Mouse (Mus musculus): ENCODE measurements around the gene Rassf2. TPM values are rescaled to one million over a fixed set of nuclear protein-coding genes. Genes with fewer than 3 reads are reported as not detected.
A peak's percentile ranks its signal among the peaks of the same experiment; 100 is the strongest.

The Rassf2 gene
- total and polyA plus RNA-seq, 2 experiments from 2014 or later: 19.0 to 39.8 TPM

DNA sequence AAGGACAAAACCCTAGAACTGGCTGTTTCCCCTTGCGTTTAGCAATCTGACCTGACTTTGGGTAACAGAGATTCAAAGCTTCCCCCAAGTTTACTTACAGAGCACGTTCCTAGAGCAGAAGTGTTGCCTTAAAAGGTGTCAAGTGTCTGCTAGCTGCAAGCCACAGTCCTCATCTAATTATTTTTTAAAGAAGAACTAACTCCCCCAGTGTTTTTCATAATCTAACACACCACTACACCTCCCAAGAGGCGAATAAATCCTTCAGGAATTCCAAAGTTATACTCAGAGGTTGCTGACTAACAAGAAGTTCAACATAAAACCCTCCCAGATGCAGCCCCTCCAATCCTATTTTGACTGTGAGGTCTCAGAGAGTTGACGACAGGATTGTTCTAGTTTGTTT lies 21.9 kb downstream of the Rassf2 start:
- no peak for TF ChIP-seq CTCF (IDR thresholded peaks at IDR 0.05; ENCODE audit: low read depth)
- no peak for ATAC-seq
- no peak for DNase-seq (ENCODE audit: low spot score)
- Histone ChIP-seq H3K27ac (no peak overlapping the region), H3K4me3 (ENCODE audit: low read length) (no peak overlapping the region), H3K27me3 (ENCODE audit: insufficient read depth, low read length) (no peaks in the 10 kb centered on the region), H3K9ac (replicated peaks; ENCODE audit: low read length) (no peak overlapping the region), H3K36me3 (ENCODE audit: insufficient read depth, low read length) (peaks cover 25% of the 10 kb centered on the region; the same call in 1 of the 2 replicates), H3K9me3 (ENCODE audit: low read length) (no peaks in the 10 kb centered on the region), H3K4me1 (ENCODE audit: insufficient read depth, low read length) (no peaks in the 10 kb centered on the region), H3K4me2 (ENCODE audit: low read depth, low read length) (no peak overlapping the region)
- 80% methylated on average over 4 of the region's 4 CpGs for WGBS

GRCm38 (mm10) chr2:132007475-132007819 lies 22.6 kb downstream of the Rassf2 start:
- H3K4me2 ChIP-seq (ENCODE audit: low read depth, low read length): no peak overlapping the region
- H3K27me3 ChIP-seq (ENCODE audit: insufficient read depth, low read length): no peaks in the 10 kb centered on the region
- H3K4me1 ChIP-seq (ENCODE audit: insufficient read depth, low read length): no peaks in the 10 kb centered on the region
- H3K9me3 ChIP-seq (ENCODE audit: low read length): no peaks in the 10 kb centered on the region
- 50% methylated on average over 6 of the region's 6 CpGs for WGBS
- no peak for DNase-seq (ENCODE audit: low spot score)
- no peak for TF ChIP-seq CTCF (IDR thresholded peaks at IDR 0.05; ENCODE audit: low read depth)
- H3K4me3 ChIP-seq (ENCODE audit: low read length): no peak overlapping the region
- ATAC-seq: no peak
- H3K36me3 ChIP-seq (ENCODE audit: insufficient read depth, low read length): peaks cover 31% of the 10 kb centered on the region; the same call in 1 of the 2 replicates
- H3K9ac ChIP-seq (replicated peaks; ENCODE audit: low read length): no peak overlapping the region
- H3K27ac ChIP-seq: no peak overlapping the region

DNA sequence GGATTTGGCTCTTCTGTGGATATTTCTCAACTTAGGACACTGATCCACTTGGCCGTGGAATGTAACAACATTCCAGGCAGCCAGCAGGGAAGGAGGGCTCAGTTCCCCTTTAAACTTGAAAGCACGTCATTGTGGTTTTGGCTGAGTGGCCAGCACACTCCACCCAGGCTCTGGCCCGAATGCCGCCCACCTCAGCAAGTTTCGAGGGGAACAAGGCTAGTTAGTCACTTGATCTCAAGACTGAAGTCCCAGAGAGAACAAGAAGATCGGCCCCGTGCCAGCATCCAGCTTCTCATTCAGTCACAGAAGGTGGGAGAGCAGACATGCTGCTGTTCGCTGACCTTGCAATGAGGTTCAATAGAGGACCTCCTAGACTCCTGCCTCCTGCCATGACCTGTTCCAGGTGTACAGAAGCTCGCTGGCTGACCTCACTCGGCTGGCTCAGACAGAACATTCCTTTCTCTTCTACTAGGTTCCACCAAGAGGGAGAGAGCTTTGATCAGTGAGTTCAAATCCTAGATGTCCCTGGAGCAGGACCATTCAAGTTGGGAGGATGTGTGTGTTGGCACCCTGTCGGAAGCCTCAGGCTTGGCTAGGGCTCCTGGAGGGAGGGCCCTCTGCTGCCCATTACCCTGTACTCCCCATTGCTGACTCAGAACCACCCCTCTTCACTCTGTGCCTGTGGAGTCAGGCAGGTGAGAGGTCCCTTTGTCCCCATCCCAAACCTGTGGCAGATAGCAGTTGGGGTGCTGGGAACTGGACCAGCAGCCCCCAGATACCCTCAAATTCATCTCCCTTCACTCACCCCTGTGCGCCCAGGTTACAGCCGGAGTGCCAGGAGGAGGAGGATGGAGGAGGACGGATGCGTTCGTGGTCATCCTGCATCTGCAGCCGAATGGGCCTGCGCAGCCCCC lies 23.2 kb downstream of the Rassf2 start:
- 80% methylated on average over 18 of the region's 18 CpGs for WGBS
- Histone ChIP-seq H3K9me3 (ENCODE audit: low read length) (no peaks in the 10 kb centered on the region), H3K27me3 (ENCODE audit: insufficient read depth, low read length) (no peaks in the 10 kb centered on the region), H3K4me2 (ENCODE audit: low read depth, low read length) (no peak overlapping the region), H3K4me1 (ENCODE audit: insufficient read depth, low read length) (no peaks in the 10 kb centered on the region), H3K9ac (replicated peaks; ENCODE audit: low read length) (no peak overlapping the region), H3K36me3 (ENCODE audit: insufficient read depth, low read length) (peaks cover 34% of the 10 kb centered on the region), H3K4me3 (ENCODE audit: low read length) (no peak overlapping the region), H3K27ac (0 out of 2 replicates have a peak overlapping the region, but pooled peaks have one; percentile 4)
- DNase-seq (ENCODE audit: low spot score) (peak; percentile 48), ATAC-seq (no peak)
- no peak for TF ChIP-seq CTCF (IDR thresholded peaks at IDR 0.05; ENCODE audit: low read depth)

- no peak overlapping the region for H3K4me3 ChIP-seq (ENCODE audit: low read length)
- no peak for ATAC-seq
- H3K27ac ChIP-seq: no peak overlapping the region
- TF ChIP-seq CTCF (IDR thresholded peaks at IDR 0.05; ENCODE audit: low read depth): no peak
- H3K27me3 ChIP-seq (ENCODE audit: insufficient read depth, low read length): no peaks in the 10 kb centered on the region
- DNase-seq (ENCODE audit: low spot score): no peak
- 85% methylated on average over 4 of the region's 4 CpGs for WGBS
- H3K4me2 ChIP-seq (ENCODE audit: low read depth, low read length): no peak overlapping the region
- no peaks in the 10 kb centered on the region for H3K4me1 ChIP-seq (ENCODE audit: insufficient read depth, low read length)
- no peak overlapping the region for H3K9ac ChIP-seq (replicated peaks; ENCODE audit: low read length)
- H3K9me3 ChIP-seq (ENCODE audit: low read length): no peaks in the 10 kb centered on the region
- peaks cover 25% of the 10 kb centered on the region for H3K36me3 ChIP-seq (ENCODE audit: insufficient read depth, low read length)
Observed at GRCm38 (mm10) chr2:132005445-132005844, 24.6 kb downstream of the Rassf2 start.

DNA sequence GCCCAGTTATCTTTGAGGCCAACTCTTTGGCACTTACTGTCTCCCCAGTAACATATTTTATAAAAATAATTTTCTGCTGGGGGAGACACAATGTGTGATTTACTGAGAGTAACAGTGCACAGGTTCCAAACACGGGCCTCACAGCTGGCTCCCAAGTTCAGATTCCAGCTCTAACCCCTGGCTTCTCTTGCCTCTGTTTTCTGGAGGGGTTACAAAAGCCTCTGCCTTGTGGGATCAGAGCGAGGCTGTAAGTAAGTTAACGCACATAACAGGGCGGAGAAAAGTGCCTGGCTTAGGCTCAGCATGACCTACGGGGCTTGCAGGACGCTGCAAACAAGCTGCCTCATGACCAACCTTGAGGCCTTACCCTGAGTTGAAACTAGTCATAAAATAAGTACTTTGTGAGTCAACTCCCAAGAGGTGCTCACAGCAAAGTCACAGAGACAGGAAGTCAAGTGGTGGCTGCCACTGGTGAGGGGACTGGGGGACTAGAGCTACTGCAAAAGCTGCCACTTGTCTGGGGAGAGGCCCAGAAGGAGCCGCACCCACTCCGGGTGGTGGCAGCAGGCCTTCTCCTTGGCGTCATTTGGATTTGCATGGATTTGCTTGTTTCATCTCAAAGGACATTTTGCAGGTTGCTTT lies 25.4 kb downstream of the Rassf2 start:
- H3K36me3 ChIP-seq (ENCODE audit: insufficient read depth, low read length): peaks cover 25% of the 10 kb centered on the region
- no peak overlapping the region for H3K27ac ChIP-seq
- DNase-seq (ENCODE audit: low spot score) (no peak), ATAC-seq (no peak)
- no peaks in the 10 kb centered on the region for H3K4me1 ChIP-seq (ENCODE audit: insufficient read depth, low read length)
- 82% methylated on average over 9 of the region's 9 CpGs for WGBS
- no peaks in the 10 kb centered on the region for H3K9me3 ChIP-seq (ENCODE audit: low read length)
- no peaks in the 10 kb centered on the region for H3K27me3 ChIP-seq (ENCODE audit: insufficient read depth, low read length)
- no peak for TF ChIP-seq CTCF (IDR thresholded peaks at IDR 0.05; ENCODE audit: low read depth)
- H3K4me3 ChIP-seq (ENCODE audit: low read length): no peak overlapping the region
- no peak overlapping the region for H3K9ac ChIP-seq (replicated peaks; ENCODE audit: low read length)
- no peak overlapping the region for H3K4me2 ChIP-seq (ENCODE audit: low read depth, low read length)

GRCm38 (mm10) chr2:132003916-132004315 lies 26.1 kb downstream of the Rassf2 start:
- no peak overlapping the region for H3K4me2 ChIP-seq (ENCODE audit: low read depth, low read length)
- H3K9me3 ChIP-seq (ENCODE audit: low read length): no peaks in the 10 kb centered on the region
- H3K27me3 ChIP-seq (ENCODE audit: insufficient read depth, low read length): no peaks in the 10 kb centered on the region
- no peaks in the 10 kb centered on the region for H3K4me1 ChIP-seq (ENCODE audit: insufficient read depth, low read length)
- H3K4me3 ChIP-seq (ENCODE audit: low read length): no peak overlapping the region
- peaks cover 25% of the 10 kb centered on the region for H3K36me3 ChIP-seq (ENCODE audit: insufficient read depth, low read length)
- H3K9ac ChIP-seq (replicated peaks; ENCODE audit: low read length): no peak overlapping the region
- DNase-seq (ENCODE audit: low spot score): no peak
- 88% methylated on average over 5 of the region's 5 CpGs for whole genome bisulfite sequencing
- no peak for ATAC-seq
- H3K27ac ChIP-seq: no peak overlapping the region
- no peak for TF ChIP-seq CTCF (IDR thresholded peaks at IDR 0.05; ENCODE audit: low read depth)

All from hindbrain, postnatal 0 days (tissue).